Mouse (Mus musculus): ENCODE data around the gene Gm42688. TPM values are rescaled to one million over a fixed set of nuclear protein-coding genes. Genes with fewer than 3 reads are reported as not detected.

The Gm42688 gene
- polyA plus RNA-seq, 1 experiment from 2014 or later = 2.5 TPM

DNA sequence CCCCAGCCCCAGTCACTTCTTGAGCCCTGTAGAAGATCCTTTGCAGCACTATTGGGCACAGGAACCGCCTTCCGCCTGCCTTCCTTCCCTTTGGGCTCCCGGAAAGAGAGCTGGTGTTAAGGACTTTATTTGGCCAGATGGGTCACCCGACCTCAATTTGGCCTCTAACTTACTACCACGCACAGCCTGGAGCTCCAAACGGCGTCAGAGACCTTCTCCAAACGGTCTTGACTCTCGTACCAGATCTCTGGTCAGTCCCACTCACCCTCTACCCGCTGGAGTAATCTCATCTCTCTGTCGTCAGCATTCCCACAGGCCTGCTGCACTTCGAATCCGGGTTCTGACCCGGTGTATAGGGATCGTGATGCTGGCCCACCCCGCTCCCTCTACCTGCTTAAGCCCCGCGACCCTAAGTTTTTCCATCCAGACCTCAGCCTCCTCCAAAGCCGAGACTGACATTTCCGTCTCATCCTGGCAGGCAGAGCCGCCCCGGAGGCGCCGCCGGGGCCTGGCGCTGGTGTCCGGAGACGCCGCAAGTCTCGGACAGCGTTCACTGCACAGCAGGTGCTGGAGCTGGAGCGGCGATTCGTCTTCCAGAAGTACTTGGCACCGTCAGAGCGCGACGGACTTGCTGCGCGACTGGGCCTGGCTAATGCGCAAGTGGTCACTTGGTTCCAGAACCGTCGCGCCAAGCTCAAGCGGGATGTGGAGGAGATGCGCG, 14.1 kb upstream of the Gm42688 start:
- ATAC-seq (ENCODE audit: insufficient number of reproducible peaks, low FRiP score, low TSS enrichment, low read depth) = no peak
- Histone ChIP-seq H3K27ac (no peak overlapping the region), H3K9me3 (no peaks in the 10 kb centered on the region), H3K4me2 (peak overlapping the region; percentile 39), H3K4me3 (peak overlapping the region; percentile 24), H3K9ac (0 out of 2 replicates have a peak overlapping the region, but pooled peaks have one; percentile 11), H3K4me1 (peaks cover 32% of the 10 kb centered on the region), H3K27me3 (peaks cover 81% of the 10 kb centered on the region), H3K36me3 (0 out of 2 replicates have a peak, but pooled peaks cover 2% of the 10 kb centered on the region)
- WGBS = 3% methylated on average over 47 of the region's 47 CpGs

DNA sequence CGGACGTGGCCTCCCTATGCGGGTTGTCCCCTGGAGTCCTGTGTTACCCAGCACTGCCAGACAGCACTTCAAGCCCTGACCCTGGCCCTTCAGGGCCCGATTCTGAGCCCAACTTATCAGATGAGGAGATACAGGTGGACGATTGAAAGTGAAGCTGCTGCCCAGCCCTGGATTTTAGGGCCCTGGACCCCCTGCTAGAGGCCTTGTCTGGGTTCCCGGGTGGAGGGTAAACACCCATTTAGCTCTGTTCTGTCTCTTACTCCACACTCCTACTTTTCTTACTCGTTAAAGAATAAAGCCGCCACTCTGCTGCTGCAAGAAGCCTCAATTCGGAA, 13.5 kb upstream of the Gm42688 start:
- WGBS = 13% methylated on average over 9 of the region's 9 CpGs
- Histone ChIP-seq H3K27ac (no peak overlapping the region), H3K4me2 (peak overlapping the region; percentile 39), H3K9me3 (no peaks in the 10 kb centered on the region), H3K27me3 (peaks cover 81% of the 10 kb centered on the region), H3K4me1 (peaks cover 32% of the 10 kb centered on the region), H3K36me3 (no peaks in the 10 kb centered on the region), H3K4me3 (peak overlapping the region; percentile 24; the same call in 1 of the 2 replicates), H3K9ac (no peak overlapping the region)
- no peak for ATAC-seq (ENCODE audit: insufficient number of reproducible peaks, low FRiP score, low TSS enrichment, low read depth)

- H3K36me3 ChIP-seq = no peaks in the 10 kb centered on the region
- H3K27ac ChIP-seq = no peak overlapping the region
- no peak overlapping the region for H3K4me2 ChIP-seq
- H3K4me1 ChIP-seq = peaks cover 6% of the 10 kb centered on the region
- no peak overlapping the region for H3K4me3 ChIP-seq
- no peak overlapping the region for H3K9ac ChIP-seq
- no peak for ATAC-seq (ENCODE audit: insufficient number of reproducible peaks, low FRiP score, low TSS enrichment, low read depth)
- WGBS = 35% methylated on average over 6 of the region's 6 CpGs
- peaks cover 46% of the 10 kb centered on the region for H3K27me3 ChIP-seq
- no peaks in the 10 kb centered on the region for H3K9me3 ChIP-seq
Measured at GRCm38 (mm10) chr6:83092416-83093127, 8.8 kb upstream of the Gm42688 start.

GRCm38 (mm10) chr6:83095968-83096367, 5.4 kb upstream of the Gm42688 start:
- no peak for ATAC-seq (ENCODE audit: insufficient number of reproducible peaks, low FRiP score, low TSS enrichment, low read depth)
- Histone ChIP-seq H3K27me3 (peaks cover 14% of the 10 kb centered on the region), H3K9ac (no peak overlapping the region), H3K4me3 (no peak overlapping the region), H3K4me1 (no peaks in the 10 kb centered on the region), H3K9me3 (no peaks in the 10 kb centered on the region), H3K27ac (no peak overlapping the region), H3K36me3 (no peaks in the 10 kb centered on the region), H3K4me2 (no peak overlapping the region)
- 48% methylated on average over 6 of the region's 6 CpGs for WGBS

DNA sequence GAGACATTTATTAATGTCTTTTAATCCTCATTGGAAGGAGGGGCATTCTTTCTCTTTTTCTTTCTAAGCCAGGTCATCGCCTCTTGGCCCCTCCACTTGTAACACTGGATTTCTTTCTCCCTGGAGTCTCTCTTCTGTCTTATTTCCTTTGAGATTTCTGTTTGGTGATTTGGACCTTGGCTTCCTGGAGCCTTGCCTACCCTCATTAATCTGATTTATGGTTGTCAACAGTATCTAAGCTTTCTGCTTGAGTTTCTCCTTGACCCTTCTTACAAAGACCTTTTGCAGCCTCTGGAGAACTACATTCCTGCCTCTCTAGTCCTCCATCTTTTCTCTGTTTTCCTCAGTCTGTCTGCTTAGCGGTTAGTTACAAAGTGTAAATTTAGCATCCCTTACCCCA, 3.0 kb upstream of the Gm42688 start:
- WGBS = 54% methylated on average over 2 of the region's 2 CpGs
- H3K4me1 ChIP-seq = peaks cover 16% of the 10 kb centered on the region

GRCm38 (mm10) chr6:83101688-83102556, 505 bp downstream of the Gm42688 start:
- Histone ChIP-seq H3K4me3 (peak overlapping the region; percentile 67), H3K9me3 (no peaks in the 10 kb centered on the region), H3K27ac (peak overlapping the region; percentile 86), H3K27me3 (no peaks in the 10 kb centered on the region), H3K36me3 (0 out of 2 replicates have a peak, but pooled peaks cover 4% of the 10 kb centered on the region), H3K4me1 (peaks cover 18% of the 10 kb centered on the region), H3K9ac (peak overlapping the region; percentile 56), H3K4me2 (peak overlapping the region; percentile 93)
- ATAC-seq (ENCODE audit: insufficient number of reproducible peaks, low FRiP score, low TSS enrichment, low read depth) = peak; percentile 58
- under 1% methylated on average over 74 of the region's 74 CpGs for WGBS

More for the DNA sequence above, 3.0 kb upstream of the Gm42688 start:
- no peak for ATAC-seq (ENCODE audit: insufficient number of reproducible peaks, low FRiP score, low TSS enrichment, low read depth)
- Histone ChIP-seq H3K9me3 (no peaks in the 10 kb centered on the region), H3K9ac (no peak overlapping the region), H3K27ac (no peak overlapping the region), H3K4me3 (no peak overlapping the region), H3K27me3 (0 out of 2 replicates have a peak, but pooled peaks cover 7% of the 10 kb centered on the region), H3K36me3 (no peaks in the 10 kb centered on the region), H3K4me2 (no peak overlapping the region)

- Histone ChIP-seq H3K9me3 (no peaks in the 10 kb centered on the region), H3K27me3 (no peaks in the 10 kb centered on the region), H3K9ac (no peak overlapping the region), H3K4me1 (peaks cover 27% of the 10 kb centered on the region), H3K4me2 (peak overlapping the region; percentile 93), H3K27ac (no peak overlapping the region), H3K36me3 (peaks cover 5% of the 10 kb centered on the region; the same call in 1 of the 2 replicates), H3K4me3 (no peak overlapping the region)
- ATAC-seq (ENCODE audit: insufficient number of reproducible peaks, low FRiP score, low TSS enrichment, low read depth) = 0 out of 2 replicates have a peak, but pooled peaks have one; percentile 4
- 52% methylated on average over 11 of the region's 11 CpGs for WGBS
Measured at GRCm38 (mm10) chr6:83103130-83103650, 1.8 kb downstream of the Gm42688 start.

DNA sequence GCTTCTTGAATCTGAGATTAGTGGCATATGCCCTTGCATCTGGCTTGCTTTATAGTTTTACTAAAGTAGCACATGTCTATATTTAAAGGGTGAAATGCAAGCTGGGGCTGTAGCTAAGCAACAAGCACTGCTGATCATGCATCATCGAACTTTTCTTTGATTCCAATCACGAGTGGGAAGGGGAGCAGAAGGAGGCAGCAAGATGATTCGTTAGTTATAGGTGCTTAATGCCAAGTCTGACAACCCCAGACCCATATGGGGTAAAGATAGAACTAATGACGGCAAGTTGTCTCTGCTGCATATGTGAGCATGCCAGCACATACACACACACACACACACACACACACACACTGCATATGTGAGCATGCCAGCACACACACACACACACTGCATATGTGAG, 2.7 kb downstream of the Gm42688 start:
- Histone ChIP-seq H3K9me3 (no peaks in the 10 kb centered on the region), H3K9ac (no peak overlapping the region), H3K4me2 (no peak overlapping the region), H3K27me3 (no peaks in the 10 kb centered on the region), H3K4me3 (no peak overlapping the region), H3K4me1 (peaks cover 32% of the 10 kb centered on the region), H3K36me3 (peaks cover 5% of the 10 kb centered on the region; the same call in 1 of the 2 replicates), H3K27ac (no peak overlapping the region)
- no peak for ATAC-seq (ENCODE audit: insufficient number of reproducible peaks, low FRiP score, low TSS enrichment, low read depth)
- 84% methylated on average over 4 of the region's 4 CpGs for WGBS

DNA sequence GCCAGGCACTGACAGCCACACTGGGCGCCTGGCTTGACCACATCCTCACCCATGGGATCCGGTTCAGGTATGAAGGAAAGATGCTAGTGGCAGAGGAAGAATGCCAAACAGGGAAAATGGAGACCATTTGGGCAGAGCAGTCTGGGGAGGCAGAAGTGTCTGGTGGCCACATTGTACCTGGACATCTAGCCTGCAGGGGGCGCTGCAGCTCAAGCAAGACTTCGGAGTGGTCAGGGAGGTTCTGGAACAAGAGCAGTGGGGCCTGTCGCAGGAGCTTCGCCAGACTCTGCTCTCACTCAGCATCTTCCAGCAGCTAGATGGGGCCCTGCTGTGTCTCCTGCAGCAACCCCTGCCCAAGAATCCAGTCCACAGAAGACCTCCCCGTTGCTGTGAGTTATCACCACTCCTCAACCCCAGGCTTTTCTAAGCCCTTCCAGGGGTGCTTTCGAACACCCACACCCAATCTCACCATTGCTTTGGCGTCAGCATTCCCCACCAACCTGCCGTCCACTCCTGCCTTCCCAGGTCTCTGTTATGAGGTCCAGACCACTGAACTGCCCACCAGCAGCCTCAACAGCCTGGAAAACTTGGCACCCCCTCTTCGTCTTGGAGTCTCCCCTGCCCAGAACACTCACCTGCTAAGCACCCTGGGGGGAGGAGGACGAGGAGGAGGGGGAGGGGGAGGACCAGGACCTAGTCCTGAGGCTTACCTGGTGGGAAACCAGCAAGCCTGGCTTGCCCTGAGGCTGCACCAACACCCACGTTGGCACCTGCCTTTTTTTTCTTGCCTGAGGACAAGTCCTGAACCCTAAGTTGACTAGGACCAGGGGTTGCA, 6.4 kb downstream of the Gm42688 start:
- WGBS = 35% methylated on average over 13 of the region's 13 CpGs
- H3K4me2 ChIP-seq = peak overlapping the region; percentile 82
- no peaks in the 10 kb centered on the region for H3K9me3 ChIP-seq
- peaks cover 28% of the 10 kb centered on the region for H3K4me1 ChIP-seq
- no peak for ATAC-seq (ENCODE audit: insufficient number of reproducible peaks, low FRiP score, low TSS enrichment, low read depth)
- H3K27me3 ChIP-seq = no peaks in the 10 kb centered on the region
- peak overlapping the region; percentile 85; the same call in 1 of the 2 replicates for H3K27ac ChIP-seq
- H3K36me3 ChIP-seq = peaks cover 12% of the 10 kb centered on the region; the same call in 1 of the 2 replicates
- H3K4me3 ChIP-seq = peak overlapping the region; percentile 89
- no peak overlapping the region for H3K9ac ChIP-seq

DNA sequence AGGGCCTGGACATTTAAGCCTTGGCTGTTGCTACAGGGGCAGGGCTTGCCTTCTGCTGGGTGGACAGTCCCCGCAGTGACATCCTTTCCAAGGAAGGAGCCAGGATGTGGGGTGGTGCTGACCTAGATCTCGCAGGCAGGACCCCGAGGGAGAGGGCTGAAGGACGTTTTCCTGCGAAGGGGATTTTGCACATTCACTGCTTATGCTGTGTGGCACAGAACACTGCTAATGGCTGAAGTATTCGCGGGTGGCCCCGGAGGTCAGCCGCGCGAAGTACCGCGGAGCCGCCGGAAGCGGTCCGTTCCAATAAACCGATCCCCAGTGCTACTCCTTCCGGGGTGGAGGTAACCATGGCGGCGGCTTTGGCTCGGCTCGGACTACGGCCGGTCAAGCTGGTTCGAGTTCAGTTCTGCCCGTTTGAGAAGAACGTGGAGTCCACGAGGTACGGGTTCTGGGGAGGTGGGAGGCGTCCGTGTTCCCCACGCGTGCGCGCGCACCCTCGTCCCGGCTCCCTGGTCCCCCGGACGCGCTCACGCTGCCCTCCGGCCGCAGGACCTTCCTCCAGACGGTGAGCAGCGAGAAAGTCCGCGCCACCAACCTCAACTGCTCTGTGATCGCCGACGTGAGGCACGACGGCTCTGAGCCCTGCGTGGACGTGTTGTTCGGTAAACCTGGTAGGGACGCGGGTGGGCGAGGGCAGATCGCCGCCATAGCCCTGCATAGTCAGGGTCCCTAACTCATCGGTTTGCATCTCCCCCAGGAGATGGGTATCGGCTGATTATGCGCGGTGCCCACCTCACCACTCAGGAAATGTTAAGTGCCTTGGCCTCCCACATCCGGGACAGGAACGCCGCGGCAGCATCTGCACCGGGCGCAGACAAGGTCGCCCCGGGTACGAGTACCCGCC, 7.6 kb downstream of the Gm42688 start, which contains the start of gene Mrpl53:
Gene Mrpl53 (plus strand): TSS at position 279 of the 907 bp plus-strand sequence.
- peak; percentile 79 for ATAC-seq (ENCODE audit: insufficient number of reproducible peaks, low FRiP score, low TSS enrichment, low read depth)
- under 1% methylated on average over 76 of the region's 76 CpGs for WGBS
- Histone ChIP-seq H3K4me2 (peak within 1 kb of the TSS; percentile 82), H3K27ac (peak within 1 kb of the TSS; percentile 85), H3K4me1 (peaks cover 20% of the 10 kb centered on the region), H3K9ac (peak within 1 kb of the TSS; percentile 90), H3K36me3 (peaks cover 12% of the 10 kb centered on the region; the same call in 1 of the 2 replicates), H3K9me3 (no peaks in the 10 kb centered on the region), H3K27me3 (no peaks in the 10 kb centered on the region), H3K4me3 (peak within 1 kb of the TSS; percentile 89)

All from limb, embryonic 15.5 days (tissue).